Mouse (Mus musculus): ENCODE data around the gene Usp50.
A peak's percentile ranks its signal among the peaks of the same experiment; 100 is the strongest.

The Usp50 gene

GRCm38 (mm10) chr2:126755664-126756063 is 27.6 kb downstream of the Usp50 start:
- ATAC-seq (ENCODE audit: insufficient number of reproducible peaks, low FRiP score, low TSS enrichment): no peak

- ATAC-seq (ENCODE audit: insufficient number of reproducible peaks, low FRiP score, low TSS enrichment): no peak
Measured at GRCm38 (mm10) chr2:126743389-126743788, 39.9 kb downstream of the Usp50 start.

DNA sequence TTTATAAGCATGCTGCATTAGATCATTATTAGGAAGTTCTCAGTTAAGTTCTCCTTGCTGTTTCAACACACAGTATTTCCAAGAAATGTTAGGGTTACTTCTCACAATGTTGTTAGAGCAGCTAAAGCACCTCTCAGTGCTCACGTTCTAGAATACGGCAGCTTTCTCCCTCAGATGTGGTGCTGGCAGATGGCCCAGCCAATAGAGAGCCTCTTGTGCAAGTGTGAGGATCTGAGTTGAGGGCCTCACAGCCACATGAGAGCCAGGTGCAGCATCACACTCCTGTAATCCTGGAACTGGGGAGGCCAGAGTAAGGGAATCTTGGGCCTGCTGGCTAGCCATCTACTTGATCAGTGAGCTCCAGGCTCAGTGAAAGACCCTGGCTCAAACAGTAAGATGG is 43.0 kb downstream of the Usp50 start:
- ATAC-seq (ENCODE audit: insufficient number of reproducible peaks, low FRiP score, low TSS enrichment): no peak

GRCm38 (mm10) chr2:126735339-126736073 is 47.8 kb downstream of the Usp50 start:
- ATAC-seq (ENCODE audit: insufficient number of reproducible peaks, low FRiP score, low TSS enrichment): no peak

- no peak for ATAC-seq (ENCODE audit: insufficient number of reproducible peaks, low FRiP score, low TSS enrichment)
Measured at GRCm38 (mm10) chr2:126730502-126730901, 52.8 kb downstream of the Usp50 start.

GRCm38 (mm10) chr2:126729207-126729606 is 54.1 kb downstream of the Usp50 start:
- no peak for ATAC-seq (ENCODE audit: insufficient number of reproducible peaks, low FRiP score, low TSS enrichment)

GRCm38 (mm10) chr2:126712950-126713349 is 70.3 kb downstream of the Usp50 start:
- ATAC-seq (ENCODE audit: insufficient number of reproducible peaks, low FRiP score, low TSS enrichment): no peak

- no peak for ATAC-seq (ENCODE audit: insufficient number of reproducible peaks, low FRiP score, low TSS enrichment)
Measured at GRCm38 (mm10) chr2:126712526-126712925, 70.7 kb downstream of the Usp50 start.

DNA sequence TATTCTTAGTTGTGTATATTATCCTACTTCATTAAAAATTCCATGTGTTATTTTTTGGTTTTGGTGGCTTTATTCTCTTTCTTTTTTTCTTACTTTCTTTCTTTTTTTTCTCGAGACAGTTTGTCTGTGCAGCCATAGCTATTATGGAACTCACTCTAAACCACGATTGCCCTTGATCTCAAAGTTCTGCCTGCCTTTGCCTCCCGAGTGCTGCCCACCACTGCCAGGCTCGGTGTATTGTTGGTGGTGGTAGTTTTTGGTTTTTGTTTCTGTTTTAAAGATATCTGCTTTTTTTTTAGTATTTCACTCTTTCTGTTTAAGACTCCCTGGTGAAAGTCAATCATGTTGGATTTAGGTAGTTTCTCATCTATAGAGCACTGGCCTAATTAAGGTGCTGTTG is 74.9 kb downstream of the Usp50 start:
- no peak for ATAC-seq (ENCODE audit: insufficient number of reproducible peaks, low FRiP score, low TSS enrichment)

GRCm38 (mm10) chr2:126707438-126707779 is 75.9 kb downstream of the Usp50 start:
- ATAC-seq (ENCODE audit: insufficient number of reproducible peaks, low FRiP score, low TSS enrichment): no peak; the same call in 1 of the 2 replicates

- peak; percentile 100 for ATAC-seq (ENCODE audit: insufficient number of reproducible peaks, low FRiP score, low TSS enrichment)
Measured at GRCm38 (mm10) chr2:126706759-126707437, 76.4 kb downstream of the Usp50 start, which contains the start of gene Usp8. Gene Usp8 (plus strand): TSS chr2:126707328.

DNA sequence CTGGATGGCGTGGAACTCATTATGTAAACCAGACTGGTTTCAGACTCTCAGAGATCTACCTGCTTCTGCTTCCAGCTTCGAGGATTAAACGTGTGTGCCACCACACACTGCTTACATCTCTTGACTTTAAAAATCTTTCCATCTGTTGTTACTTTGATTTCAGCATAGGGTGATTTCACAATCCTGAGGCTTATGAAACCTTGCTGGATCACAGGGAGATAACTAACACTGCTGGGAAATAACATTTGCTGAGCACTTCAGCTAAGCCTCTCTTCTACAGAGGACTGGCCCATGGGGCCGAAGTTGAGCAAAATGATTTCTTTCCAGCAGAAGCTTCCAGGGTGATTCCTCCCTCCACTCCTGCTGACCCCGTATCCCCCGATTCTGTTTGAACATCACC is 88.0 kb downstream of the Usp50 start:
- ATAC-seq (ENCODE audit: insufficient number of reproducible peaks, low FRiP score, low TSS enrichment): no peak

- no peak for ATAC-seq (ENCODE audit: insufficient number of reproducible peaks, low FRiP score, low TSS enrichment)
Measured at GRCm38 (mm10) chr2:126691290-126691689, 92.0 kb downstream of the Usp50 start.

GRCm38 (mm10) chr2:126682937-126683336 is 100.3 kb downstream of the Usp50 start:
- no peak for ATAC-seq (ENCODE audit: insufficient number of reproducible peaks, low FRiP score, low TSS enrichment)

GRCm38 (mm10) chr2:126682333-126682732 is 100.9 kb downstream of the Usp50 start:
- no peak for ATAC-seq (ENCODE audit: insufficient number of reproducible peaks, low FRiP score, low TSS enrichment)

GRCm38 (mm10) chr2:126677366-126677765 is 105.9 kb downstream of the Usp50 start:
- ATAC-seq (ENCODE audit: insufficient number of reproducible peaks, low FRiP score, low TSS enrichment): no peak

DNA sequence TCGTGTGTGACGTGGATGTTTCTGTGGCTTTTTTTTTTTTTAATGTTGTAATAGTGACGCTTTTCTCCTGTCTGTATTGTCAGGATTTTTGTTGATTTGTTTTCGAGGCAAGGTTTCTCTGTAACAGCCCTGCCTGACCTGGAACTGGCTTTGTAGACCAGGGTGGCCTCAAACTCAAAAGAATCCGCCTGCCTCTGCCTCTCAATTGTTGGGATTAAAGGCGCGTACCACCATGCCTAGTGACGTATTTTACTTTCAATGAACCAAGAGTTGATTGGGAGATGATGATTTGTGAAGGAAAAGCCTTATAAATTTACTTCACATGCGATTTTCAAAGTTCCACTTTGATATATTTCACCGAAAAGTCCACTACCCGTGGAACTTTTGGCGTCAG is 107.2 kb downstream of the Usp50 start, which contains the start of gene Gabpb1:
Gabpb1 (minus strand) TSS at position 216 of the 394 bp plus-strand sequence.
- no peak for ATAC-seq (ENCODE audit: insufficient number of reproducible peaks, low FRiP score, low TSS enrichment)

GRCm38 (mm10) chr2:126675169-126676121 is 107.8 kb downstream of the Usp50 start:
- ATAC-seq (ENCODE audit: insufficient number of reproducible peaks, low FRiP score, low TSS enrichment): peak; percentile 89

- ATAC-seq (ENCODE audit: insufficient number of reproducible peaks, low FRiP score, low TSS enrichment): peak; percentile 65
Measured at GRCm38 (mm10) chr2:126674441-126675168, 108.7 kb downstream of the Usp50 start.
